Mouse (Mus musculus) activated CD4-positive, CD25-positive, alpha-beta regulatory T cell, adult 9 weeks (primary cell): ENCODE data around the gene Id4. TPM values are rescaled to one million over a fixed set of nuclear protein-coding genes. Genes with fewer than 3 reads are reported as not detected.

Experiments
- polyA plus RNA-seq: library from polyadenylated mRNA; unstranded; fragments of 100-300 nt; shearing (Covaris generic); gene quantifications from one replicate; pipeline ENCODE4 v1.2.1, GENCODE M21; 2017

Gene Id4
- polyA plus RNA-seq = not detected

DNA sequence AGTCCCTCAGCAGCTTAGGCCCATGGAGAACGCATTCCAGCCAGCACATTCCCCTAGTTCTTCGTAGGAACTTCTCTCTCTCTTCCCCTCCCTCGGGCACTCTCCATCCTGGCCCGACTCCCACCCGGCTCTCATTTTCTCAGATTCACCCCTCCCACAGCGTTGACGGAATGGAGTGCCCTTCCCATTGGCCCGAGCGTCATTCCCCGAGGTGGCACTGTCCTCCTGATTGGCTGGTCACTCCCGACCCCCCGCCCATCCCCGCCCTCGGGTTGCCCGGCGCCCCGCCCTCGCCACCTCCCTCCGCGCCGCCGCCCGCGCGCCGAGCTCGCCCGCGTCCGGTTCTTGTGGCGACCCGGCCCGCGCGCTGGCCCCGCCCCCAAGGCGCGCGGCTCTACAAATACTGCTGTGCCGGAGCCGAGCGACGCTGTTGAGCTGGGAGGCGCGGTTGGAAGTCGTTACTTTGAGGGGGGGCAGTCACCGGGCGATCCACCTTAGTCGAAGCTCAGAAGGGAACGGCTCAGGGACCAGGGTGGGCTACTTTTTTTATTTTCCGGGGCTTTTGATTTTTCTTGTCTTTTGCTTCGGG, at the start of gene Id4:
Gene Id4, plus strand, starts transcription at position 539 of the 589 bp plus-strand sequence.

